Mouse (Mus musculus) kidney, postnatal 4 days (tissue): ENCODE results near the gene Rgs12.

Experiments used
- DNase-seq, 2 experiments: peaks; one replicate each; pipeline ENCODE4 v3.0.0; 2021; ENCODE audit warnings: mixed read lengths in 2 of 2

Gene Rgs12

DNA sequence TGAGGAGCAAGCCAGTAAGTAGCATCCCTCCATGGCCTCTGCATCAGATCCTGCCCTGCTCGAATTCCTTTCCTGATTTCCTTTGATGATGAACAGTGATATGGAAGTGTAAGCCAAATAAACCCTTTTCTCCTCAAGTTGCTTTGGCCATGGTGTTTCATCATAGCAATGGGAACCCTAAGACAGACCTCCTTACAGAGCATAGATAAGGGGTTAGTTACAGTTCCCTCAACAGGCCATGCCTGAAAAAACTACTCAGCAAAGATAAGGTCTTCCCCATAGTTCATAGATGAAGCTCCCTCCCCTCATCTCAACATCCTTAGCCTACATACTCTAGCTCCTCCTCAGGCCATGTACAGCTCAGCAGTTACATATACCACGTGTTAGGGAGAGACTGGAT, 35.7 kb downstream of the Rgs12 start:
- no peak for DNase-seq

GRCm38 (mm10) chr5:34985867-34986266, 36.6 kb downstream of the Rgs12 start:
- peak; percentile 90 for DNase-seq

DNA sequence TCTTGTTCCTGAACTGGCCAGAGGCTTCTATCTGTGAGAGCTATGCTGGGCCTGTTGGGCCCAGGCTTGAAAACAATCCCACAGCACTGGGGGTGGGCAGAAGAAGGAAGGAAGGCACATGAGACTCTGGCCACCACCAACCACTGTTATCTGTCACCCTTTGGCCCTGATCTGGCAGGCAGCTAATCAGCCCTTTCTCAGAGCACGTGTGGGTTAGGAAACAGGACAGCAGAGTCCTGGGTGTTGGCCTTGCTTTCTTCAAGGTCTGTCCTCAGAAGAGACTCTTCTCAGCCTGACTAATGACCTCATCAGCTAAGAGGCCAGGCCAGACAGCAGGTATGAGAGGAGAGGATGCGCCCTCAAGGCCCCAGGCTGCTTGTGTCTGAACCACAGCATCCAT, 38.2 kb downstream of the Rgs12 start:
- DNase-seq = no peak

- DNase-seq = peak; percentile 59 to 63
Observed at GRCm38 (mm10) chr5:34988690-34989089, 39.4 kb downstream of the Rgs12 start.

- peak in 1 of 2 experiments; percentile 47 for DNase-seq
Observed at GRCm38 (mm10) chr5:34989321-34989772, 40.1 kb downstream of the Rgs12 start.

DNA sequence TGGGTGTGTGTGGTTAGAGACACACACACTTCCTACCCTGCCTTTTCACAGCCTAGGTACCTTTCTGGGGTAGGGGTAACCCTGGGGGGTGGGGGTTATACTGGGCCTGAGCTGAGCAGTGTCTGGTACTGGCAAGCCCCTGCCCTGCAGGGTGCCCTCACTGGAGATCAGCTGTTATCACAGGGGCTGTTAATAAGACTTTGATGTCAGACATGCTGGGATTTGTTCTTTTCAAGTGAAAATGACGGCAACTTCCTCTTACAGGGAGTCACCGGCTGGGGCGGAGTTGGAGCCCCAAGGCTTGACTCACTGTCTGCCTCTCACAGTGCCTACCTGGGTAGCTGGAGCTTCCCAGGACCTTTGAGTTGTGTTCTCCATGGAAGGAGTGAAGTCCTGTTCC, 49.5 kb downstream of the Rgs12 start:
- no peak for DNase-seq

- no peak for DNase-seq
Observed at GRCm38 (mm10) chr5:34999281-34999680, 50.0 kb downstream of the Rgs12 start.

- DNase-seq = no peak
Observed at GRCm38 (mm10) chr5:35000323-35000722, 51.1 kb downstream of the Rgs12 start.

DNA sequence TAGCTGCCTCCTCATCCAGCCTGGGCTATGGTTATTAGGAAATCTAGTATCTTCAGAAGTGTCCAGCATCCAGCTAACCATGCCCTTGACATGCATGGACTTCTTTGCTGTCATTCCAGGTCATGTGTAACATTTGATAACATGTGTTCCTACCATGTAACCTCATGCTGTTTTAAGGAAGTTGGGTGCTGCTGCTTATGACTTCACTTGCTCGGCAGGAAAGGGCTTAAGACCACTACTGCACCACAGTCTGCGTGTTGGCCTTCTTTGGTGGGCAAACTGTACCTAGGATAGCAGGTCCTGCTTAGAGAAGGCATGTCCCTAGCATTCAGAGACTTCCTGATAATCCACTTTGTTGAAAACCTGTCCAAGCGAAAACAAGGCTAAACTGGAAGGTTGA, 51.9 kb downstream of the Rgs12 start:
- no peak for DNase-seq

DNA sequence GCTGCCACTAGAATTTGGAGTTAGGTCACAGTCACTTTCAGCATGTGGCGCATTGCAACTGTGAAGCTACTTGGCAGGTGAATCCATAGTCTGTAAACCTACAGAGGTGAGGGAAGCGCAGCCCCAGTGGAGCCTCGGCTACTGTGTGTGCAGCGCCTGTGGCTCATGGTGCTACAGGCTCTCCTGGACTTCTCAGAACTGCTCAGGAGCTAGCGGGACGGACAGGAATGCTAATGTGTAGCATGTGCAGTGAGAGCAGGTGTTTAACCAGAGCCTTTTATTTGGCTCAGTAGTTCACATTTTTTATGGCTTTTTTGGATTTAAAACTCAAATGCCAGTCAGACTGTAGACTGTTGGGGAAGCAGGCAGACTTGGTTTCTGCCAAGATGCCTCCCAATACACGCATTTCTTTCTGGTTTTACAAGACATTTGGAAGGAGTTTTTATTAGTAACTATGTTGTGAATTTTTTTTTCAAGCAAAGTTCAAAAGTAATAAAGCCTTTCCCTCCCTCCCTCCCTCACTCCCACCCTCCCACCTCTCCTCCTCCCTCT, 54.4 kb downstream of the Rgs12 start:
- DNase-seq = peak; percentile 27 to 51

DNA sequence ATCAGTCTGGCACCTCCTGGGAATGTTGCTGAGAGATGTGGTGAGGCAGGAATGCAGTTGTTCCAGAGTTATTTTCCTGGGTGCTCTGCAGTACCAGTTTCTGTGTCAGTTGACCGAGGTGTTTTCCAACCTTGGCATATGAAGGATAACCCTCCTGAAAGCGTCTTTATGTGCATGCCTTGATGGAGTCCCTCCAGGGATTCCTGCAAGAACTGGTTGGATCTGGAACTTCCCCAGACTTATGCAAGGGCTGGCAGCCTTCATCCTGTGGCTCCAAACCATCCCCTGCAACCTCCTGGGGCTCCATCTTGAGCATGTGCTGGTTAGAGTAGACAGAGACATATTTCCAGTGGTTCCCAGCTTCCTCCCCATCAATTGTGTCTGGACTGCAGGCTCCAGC, 55.5 kb downstream of the Rgs12 start:
- no peak for DNase-seq

- DNase-seq = no peak
Observed at GRCm38 (mm10) chr5:35005659-35006058, 56.4 kb downstream of the Rgs12 start.

GRCm38 (mm10) chr5:35006599-35006998, 57.4 kb downstream of the Rgs12 start:
- no peak for DNase-seq

DNA sequence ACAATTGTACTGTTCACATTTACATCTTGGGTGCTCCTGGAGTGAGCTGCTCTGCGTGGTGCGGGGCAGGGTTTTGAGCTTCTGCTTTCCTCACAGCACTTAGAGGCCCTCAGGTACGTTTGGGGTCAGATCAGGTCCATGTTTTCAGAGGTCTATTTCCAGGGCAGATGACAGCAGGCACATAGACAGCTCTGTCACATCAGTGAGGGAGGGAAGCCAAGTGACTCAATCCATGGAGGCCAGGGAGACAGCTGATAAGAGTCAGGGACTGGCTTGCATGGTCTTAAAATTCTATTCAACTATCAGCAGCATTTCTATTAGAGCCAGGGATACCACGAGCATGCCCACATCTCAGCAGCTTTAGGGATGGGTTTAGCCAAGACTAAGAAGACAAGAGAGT, 59.9 kb downstream of the Rgs12 start:
- DNase-seq = no peak

GRCm38 (mm10) chr5:35010656-35011055, 61.4 kb downstream of the Rgs12 start:
- no peak for DNase-seq

GRCm38 (mm10) chr5:35011156-35011923, 62.1 kb downstream of the Rgs12 start:
- no peak for DNase-seq

- DNase-seq = no peak
Observed at GRCm38 (mm10) chr5:35014036-35014435, 64.8 kb downstream of the Rgs12 start.

- no peak for DNase-seq
Observed at GRCm38 (mm10) chr5:35019673-35020300, 70.5 kb downstream of the Rgs12 start.

GRCm38 (mm10) chr5:35020410-35021241, 71.4 kb downstream of the Rgs12 start:
- no peak for DNase-seq

GRCm38 (mm10) chr5:35024975-35025374, 75.7 kb downstream of the Rgs12 start:
- peak; percentile 76 to 81 for DNase-seq

DNA sequence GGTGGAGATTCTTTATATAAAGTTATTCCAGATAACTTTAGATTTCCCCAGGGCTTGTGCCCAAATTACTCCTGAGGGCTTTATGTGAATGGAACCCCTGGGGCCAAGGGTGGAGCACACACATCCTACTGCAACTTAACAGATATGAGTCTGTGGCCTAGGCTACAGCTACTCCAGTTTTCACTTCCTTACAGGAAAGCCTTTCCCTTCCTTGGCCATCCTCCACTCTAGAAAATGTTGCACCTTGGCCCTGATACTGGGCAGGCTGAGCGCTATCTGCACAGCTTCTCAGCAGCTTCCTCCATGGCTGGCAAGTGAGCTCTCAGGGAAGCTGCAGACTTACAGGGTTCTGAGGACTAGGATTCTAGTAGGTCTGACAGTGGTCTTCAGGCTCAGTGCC, 80.1 kb downstream of the Rgs12 start:
- DNase-seq = no peak

GRCm38 (mm10) chr5:35029755-35030154, 80.5 kb downstream of the Rgs12 start:
- no peak for DNase-seq

DNA sequence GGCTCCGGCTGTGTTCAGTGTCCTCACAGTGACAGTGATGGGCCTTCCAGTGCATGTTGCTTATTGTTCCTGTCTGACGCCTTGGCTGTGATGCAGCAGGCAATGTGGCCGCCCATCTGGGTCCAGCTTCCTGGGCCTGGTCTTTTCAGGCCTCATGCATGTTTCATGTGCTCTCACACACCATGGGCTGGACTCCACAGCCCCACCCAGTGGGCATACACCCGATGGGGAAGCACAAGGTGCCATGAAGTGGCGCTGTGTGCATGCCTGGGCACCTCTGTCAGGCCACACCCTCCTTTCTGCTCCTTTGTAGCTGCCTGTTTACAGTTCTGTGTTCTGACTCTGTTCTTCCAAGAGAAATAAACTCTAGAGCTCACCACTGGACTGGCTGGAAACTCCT, 83.8 kb downstream of the Rgs12 start:
- peak; percentile 58 to 72 for DNase-seq
